Mouse (Mus musculus): Measurements from ENCODE around the gene Slc27a3. TPM values are rescaled to one million over a fixed set of nuclear protein-coding genes. Genes with fewer than 3 reads are reported as not detected.
A peak's percentile ranks its signal among the peaks of the same experiment; 100 is the strongest.

Gene Slc27a3
- 1 to 10 TPM; 7.2 to 8.1 TPM for total RNA-seq (2021)

GRCm38 (mm10) chr3:90389511-90390490, at the start of gene Slc27a3:
Slc27a3 (minus strand) TSS chr3:90389938.
- peak in 1 of 2 experiments; percentile 34 for DNase-seq (ENCODE audit: low spot score in 2 of 2)
- intact Hi-C loops (cut with DNase I), result no loop called here

- DNase-seq (ENCODE audit: low spot score in 2 of 2), result no peak
- intact Hi-C loops (cut with DNase I), result no loop called here
Observed at GRCm38 (mm10) chr3:90437131-90437530, 47.4 kb upstream of the Slc27a3 start.

DNA sequence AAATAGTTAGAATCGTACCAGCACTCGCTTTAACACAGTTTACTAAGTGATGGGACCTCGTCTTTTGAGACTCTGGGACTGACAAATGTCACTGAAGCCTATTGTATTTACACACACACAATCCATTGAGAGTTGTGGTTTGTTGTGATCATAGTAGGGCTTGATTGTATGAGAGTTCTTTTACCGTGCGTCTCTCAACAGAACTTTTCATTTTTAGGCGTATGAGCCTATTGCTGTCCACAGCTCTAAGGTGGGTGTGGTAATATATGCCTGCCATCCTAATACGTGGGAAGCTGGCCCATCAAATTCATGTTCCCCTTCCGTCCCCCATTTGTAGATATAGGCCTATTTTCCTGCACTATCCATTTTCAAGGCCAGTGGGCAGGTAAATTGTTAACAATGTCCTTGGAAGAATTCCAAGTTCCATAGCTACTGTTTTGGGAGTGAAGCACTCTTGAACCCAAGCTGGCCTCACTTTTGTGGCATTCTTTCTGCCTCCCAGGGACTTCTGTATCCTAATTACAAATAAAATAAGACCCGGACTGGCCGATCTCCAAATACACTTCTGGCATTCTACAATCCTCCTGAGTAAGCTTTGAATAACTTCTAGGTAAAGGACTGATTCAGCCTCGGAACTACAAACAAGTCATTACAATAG, 44.5 kb upstream of the Slc27a3 start:
- intact Hi-C loops (cut with DNase I), result loop anchor here (5.0 kb wide), 1 partner anchor 33 kb away; the partner anchor contains the start of gene Npr1
- no peak for DNase-seq (ENCODE audit: low spot score in 2 of 2)

GRCm38 (mm10) chr3:90433381-90434020, 43.8 kb upstream of the Slc27a3 start, which contains the start of gene Ints3:
Ints3 (minus strand) TSS chr3:90433622.
- peak; percentile 99 to 100 for DNase-seq (ENCODE audit: low spot score in 2 of 2)
- intact Hi-C loops (cut with DNase I), result loop anchor here (5.0 kb wide), 1 partner anchor 34 kb away; the partner anchor contains the start of gene Npr1

- peak in 1 of 2 experiments; percentile 48 for DNase-seq (ENCODE audit: low spot score in 2 of 2)
- intact Hi-C loops (cut with DNase I), result loop anchor here (5.0 kb wide), 1 partner anchor 34 kb away; the partner anchor contains the start of gene Npr1
Observed at GRCm38 (mm10) chr3:90432811-90433219, 43.1 kb upstream of the Slc27a3 start.

DNA sequence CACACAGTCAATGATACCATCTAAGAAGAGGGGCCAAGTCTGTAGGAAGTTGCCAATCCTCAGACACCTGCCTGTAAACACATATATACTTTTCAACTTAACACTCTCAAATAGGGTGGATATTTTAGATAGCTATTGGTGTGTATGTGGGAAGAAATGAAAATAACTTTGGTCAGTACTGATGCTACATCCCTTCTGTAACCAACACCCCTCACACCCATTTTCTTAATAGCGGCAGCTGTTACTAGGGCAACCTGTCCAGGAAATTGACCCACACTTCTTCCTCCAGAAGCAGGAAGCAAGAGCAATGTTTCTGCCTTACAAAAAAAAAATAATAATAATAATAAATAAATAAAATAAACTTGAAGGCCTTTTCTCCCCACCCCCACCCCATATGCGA, 42.6 kb upstream of the Slc27a3 start:
- intact Hi-C loops (cut with DNase I), result loop anchor here (5.0 kb wide), 1 partner anchor 35 kb away; the partner anchor contains the start of gene Npr1
- no peak for DNase-seq (ENCODE audit: low spot score in 2 of 2)

DNA sequence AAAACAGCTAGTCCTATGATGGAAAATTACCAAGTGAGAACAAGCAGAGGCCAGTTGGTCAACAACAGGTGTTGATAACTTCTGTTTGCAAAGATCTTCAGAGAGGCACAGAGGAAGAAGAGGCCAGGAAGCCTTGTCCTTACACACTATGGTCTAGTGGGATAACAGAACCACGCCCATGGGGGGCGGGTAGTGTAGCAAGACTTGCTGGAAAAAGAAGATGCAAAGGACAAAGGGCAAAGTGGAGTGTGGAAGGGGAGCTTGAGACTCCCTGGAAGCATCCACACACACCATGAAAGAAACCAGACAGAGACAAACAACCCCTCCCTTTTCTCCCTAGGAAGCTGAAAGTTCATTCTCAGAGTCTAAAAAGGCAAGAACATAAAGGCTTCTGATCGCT, 39.8 kb upstream of the Slc27a3 start:
- no peak for DNase-seq (ENCODE audit: low spot score in 2 of 2)
- intact Hi-C loops (cut with DNase I), result no loop called here

DNA sequence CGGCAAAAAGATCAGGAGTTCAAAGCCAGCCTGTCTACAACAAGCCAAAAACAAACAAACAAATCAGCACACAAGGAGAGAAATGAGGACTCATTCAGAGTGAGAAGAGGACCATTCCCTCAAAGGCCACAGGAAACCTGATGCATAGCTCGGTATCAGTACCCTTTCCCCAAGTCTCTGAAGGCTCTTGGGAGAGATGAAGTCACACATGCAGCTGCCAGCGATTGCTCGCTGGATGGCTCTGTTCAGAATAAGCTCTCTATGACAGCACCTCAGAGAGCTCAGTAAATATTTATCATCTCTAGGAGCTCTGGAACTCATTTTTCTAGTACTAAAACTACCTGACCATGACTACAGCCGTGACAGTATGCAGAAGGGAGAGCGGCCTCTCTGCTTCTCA, 38.4 kb upstream of the Slc27a3 start:
- DNase-seq (ENCODE audit: low spot score in 2 of 2), result no peak
- intact Hi-C loops (cut with DNase I), result no loop called here

DNA sequence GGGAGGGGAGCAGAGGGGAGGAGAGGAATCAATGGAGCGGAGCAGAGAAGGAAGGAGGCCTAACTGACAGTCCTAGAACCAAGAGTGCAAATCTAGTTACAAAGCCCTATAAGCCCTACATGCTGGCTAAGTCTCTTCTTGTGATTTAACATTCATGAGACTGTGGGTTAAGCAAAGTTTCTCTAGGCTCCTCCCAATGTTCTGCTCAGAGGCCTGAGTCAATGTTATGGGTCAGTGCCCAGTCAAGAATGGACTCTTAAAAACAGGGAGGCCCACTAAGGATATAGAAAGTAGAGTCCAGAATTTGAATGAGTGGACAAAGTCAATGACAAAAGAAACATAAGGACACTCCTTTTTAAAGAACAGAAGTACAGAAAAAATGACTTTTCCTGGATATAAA, 37.8 kb upstream of the Slc27a3 start:
- DNase-seq (ENCODE audit: low spot score in 2 of 2), result no peak
- intact Hi-C loops (cut with DNase I), result no loop called here

DNA sequence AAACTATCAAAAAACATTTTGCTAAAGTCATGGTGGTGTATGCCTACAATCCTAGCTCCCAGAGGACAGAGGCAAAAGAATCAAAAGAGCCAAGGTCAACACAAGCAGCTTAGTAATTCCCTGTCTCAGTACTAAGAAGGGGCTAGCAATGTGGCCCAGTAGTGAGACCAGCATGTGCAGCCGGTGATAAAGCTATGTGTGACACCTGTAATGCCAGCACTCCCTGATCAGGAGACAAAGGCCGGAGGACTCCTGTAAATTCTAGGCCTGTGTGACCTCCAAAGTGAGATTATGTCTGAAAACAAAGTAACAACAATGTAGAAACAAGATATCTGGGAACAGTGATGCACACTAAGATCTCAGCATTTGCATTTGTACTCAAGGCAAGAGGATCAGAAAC, 35.8 kb upstream of the Slc27a3 start:
- intact Hi-C loops (cut with DNase I), result no loop called here

GRCm38 (mm10) chr3:90423549-90423948, 33.8 kb upstream of the Slc27a3 start:
- intact Hi-C loops (cut with DNase I), result no loop called here

More for the DNA sequence above, 35.8 kb upstream of the Slc27a3 start:
- no peak for DNase-seq (ENCODE audit: low spot score in 2 of 2)

DNA sequence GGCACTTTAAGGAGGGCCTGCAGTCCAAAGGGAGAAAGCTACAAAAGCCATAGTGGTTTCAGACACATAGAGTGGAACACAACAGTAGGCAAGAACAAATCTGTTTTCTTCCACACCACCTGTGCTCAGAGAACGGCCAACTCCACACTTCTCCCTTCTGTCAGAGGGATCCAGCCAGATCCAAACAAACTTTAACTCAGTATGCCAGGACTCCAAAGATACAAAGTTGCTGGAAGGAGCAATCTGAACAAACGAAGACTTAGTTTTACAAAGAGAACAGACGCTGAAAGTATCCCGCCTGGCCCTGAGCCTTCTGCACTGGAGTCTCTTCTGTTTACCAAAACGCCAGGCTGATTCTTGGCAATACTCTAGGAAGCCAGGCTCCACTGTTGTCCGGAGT, 31.0 kb upstream of the Slc27a3 start:
- no peak for DNase-seq (ENCODE audit: low spot score in 2 of 2)
- intact Hi-C loops (cut with DNase I), result no loop called here

More at GRCm38 (mm10) chr3:90423549-90423948, 33.8 kb upstream of the Slc27a3 start:
- no peak for DNase-seq (ENCODE audit: low spot score in 2 of 2)

GRCm38 (mm10) chr3:90413011-90413396, 23.3 kb upstream of the Slc27a3 start:
- intact Hi-C loops (cut with DNase I), result loop anchor here (10.0 kb wide), 1 partner anchor 242 kb away; the partner anchor contains the start of gene S100a7a
- no peak for DNase-seq (ENCODE audit: low spot score in 2 of 2)

DNA sequence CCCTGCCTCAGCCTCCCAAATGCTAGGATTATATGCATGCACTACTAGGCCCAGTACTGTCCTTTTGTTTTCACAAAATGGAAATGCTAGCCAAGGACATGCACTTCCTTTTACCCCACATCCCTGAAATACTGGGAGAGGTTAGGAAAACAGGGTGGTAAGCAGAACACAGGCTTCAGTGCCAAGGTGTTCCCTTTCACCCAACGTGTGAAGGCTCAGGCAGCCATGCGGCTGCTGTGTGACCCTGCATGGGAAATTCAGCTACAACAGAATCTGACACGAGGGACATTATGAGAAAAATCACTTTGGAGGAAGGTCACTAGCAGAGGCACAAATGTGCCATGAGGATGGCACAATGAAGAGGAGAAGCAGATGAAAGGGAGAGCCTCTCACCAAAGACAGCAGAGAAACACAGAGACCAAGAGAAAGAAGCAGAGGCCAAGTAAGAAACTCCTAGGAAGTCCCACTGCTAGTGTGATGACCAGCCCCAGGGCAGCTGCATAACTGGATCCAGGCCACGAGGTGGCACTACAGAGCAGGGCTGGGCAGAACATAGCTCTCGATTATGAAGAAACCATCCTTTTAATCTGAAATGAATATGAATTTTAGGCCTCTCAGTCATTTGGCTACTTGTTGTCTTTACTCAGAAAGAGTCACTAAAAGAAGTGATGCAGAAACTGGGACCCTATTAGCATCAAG, 22.7 kb upstream of the Slc27a3 start:
- DNase-seq (ENCODE audit: low spot score in 2 of 2), result peak; percentile 57 to 70

GRCm38 (mm10) chr3:90408721-90409120, 19.0 kb upstream of the Slc27a3 start:
- intact Hi-C loops (cut with DNase I), result no loop called here
- no peak for DNase-seq (ENCODE audit: low spot score in 2 of 2)

More for the DNA sequence above, 22.7 kb upstream of the Slc27a3 start:
- intact Hi-C loops (cut with DNase I), result loop anchor here (1.0 to 10.0 kb wide), 2 partner anchors 54 to 242 kb away; partner anchors contain the start of gene S100a7a

- no peak for DNase-seq (ENCODE audit: low spot score in 2 of 2)
- intact Hi-C loops (cut with DNase I), result no loop called here
Observed at GRCm38 (mm10) chr3:90406414-90406813, 16.7 kb upstream of the Slc27a3 start.

- no peak for DNase-seq (ENCODE audit: low spot score in 2 of 2)
- intact Hi-C loops (cut with DNase I), result no loop called here
Observed at GRCm38 (mm10) chr3:90404609-90405008, 14.9 kb upstream of the Slc27a3 start.

GRCm38 (mm10) chr3:90404121-90404520, 14.4 kb upstream of the Slc27a3 start:
- intact Hi-C loops (cut with DNase I), result no loop called here
- DNase-seq (ENCODE audit: low spot score in 2 of 2), result no peak

GRCm38 (mm10) chr3:90400993-90401392, 11.3 kb upstream of the Slc27a3 start:
- no peak for DNase-seq (ENCODE audit: low spot score in 2 of 2)
- intact Hi-C loops (cut with DNase I), result no loop called here
